Mouse (Mus musculus) stomach, postnatal 0 days (tissue): Measurements from ENCODE around the gene Mia2.

ENCODE experiments used
- CTCF ChIP-seq: IDR thresholded peaks from 2 replicates; pipeline ENCODE4 v1.5.1; 2016; ENCODE audit warnings: antibody characterized with exemption, low read depth, mild to moderate bottlenecking, moderate library complexity
- EP300 ChIP-seq: optimal IDR thresholded peaks from 2 replicates; pipeline ENCODE3; 2016; ENCODE audit warnings: antibody characterized with exemption

- TF ChIP-seq CTCF (no peak), EP300 (no peak)
Measured at GRCm38 (mm10) chr12:59107926-59108325, 12.3 kb downstream of the Mia2 start.
